Mouse (Mus musculus) liver, adult 2 months (tissue): ENCODE measurements around the gene Cntd1. TPM values are rescaled to one million over a fixed set of nuclear protein-coding genes. Genes with fewer than 3 reads are reported as not detected.
"Not testable (repeated sequence)": the region's sequence is repeated elsewhere in the genome, so short reads cannot be mapped to it uniquely, and the experiment has no call there.

Experiments used
- DNase-seq: peaks from one replicate; pipeline ENCODE4 v3.0.0-alpha.2; 2011; ENCODE audit warnings: low read depth, low spot score; ENCODE audit errors: extremely low read depth
- H3K27ac ChIP-seq: fragments of 200-500 bp; replicated peaks from 2 replicates; pipeline ENCODE4 v1.5.1; 2012; ENCODE audit warnings: low read depth, mild to moderate bottlenecking, control low read depth, inconsistent platforms, low read length; ENCODE audit not compliant: insufficient read depth
- H3K27me3 ChIP-seq: fragments of 200-500 bp; 2 replicates; pipeline ENCODE4 v1.6.1; 2012; ENCODE audit warnings: mild to moderate bottlenecking, moderate library complexity, low read length, inconsistent platforms; ENCODE audit not compliant: control insufficient read depth, insufficient read depth
- H3K36me3 ChIP-seq: fragments of 200-500 bp; 2 replicates; pipeline ENCODE4 v1.6.1; 2012; ENCODE audit warnings: low read length, inconsistent platforms; ENCODE audit not compliant: control insufficient read depth, insufficient read depth
- H3K4me1 ChIP-seq: fragments of 200-500 bp; 2 replicates; pipeline ENCODE4 v1.6.1; 2011; ENCODE audit warnings: low read length; ENCODE audit not compliant: control insufficient read depth, insufficient read depth
- H3K4me3 ChIP-seq: fragments of 200-500 bp; 2 replicates; pipeline ENCODE4 v1.5.1; 2011; ENCODE audit warnings: low read depth, mild to moderate bottlenecking, control low read depth, low read length, moderate library complexity; ENCODE audit not compliant: insufficient read depth
- H3K79me2 ChIP-seq: fragments of 200-500 bp; 2 replicates; pipeline ENCODE4 v1.6.1; 2012; ENCODE audit warnings: inconsistent platforms, mild to moderate bottlenecking, low read length, moderate library complexity; ENCODE audit not compliant: control insufficient read depth, insufficient read depth
- H3K9ac ChIP-seq: fragments of 200-500 bp; 2 replicates; pipeline ENCODE4 v1.6.1; 2012; ENCODE audit warnings: low read depth, mild to moderate bottlenecking, control low read depth, inconsistent platforms, low read length
- CTCF ChIP-seq: fragments of 200-500 bp; IDR thresholded peaks from 2 replicates; pipeline ENCODE4 v1.5.1; 2011; ENCODE audit warnings: low read depth, low read length, control low read depth
- POLR2A ChIP-seq: fragments of 200-500 bp; IDR thresholded peaks from 2 replicates; pipeline ENCODE4 v1.6.1; 2011; ENCODE audit warnings: low read length, control low read depth; ENCODE audit not compliant: insufficient read depth; ENCODE audit errors: extremely low read depth
- WGBS: fragments of 180-500 bp; shearing (Covaris S2); methylation state at CpG from one replicate; pipeline ENCODE4 v1.1.7; 2018; 5-methylcytosine and 5-hydroxymethylcytosine counted together
- polyA plus RNA-seq: library from polyadenylated mRNA; depleted of rRNA; stranded (reverse); fragments of >200 nt; gene quantifications from 2 replicates; pipeline ENCODE4 v1.2.3, GENCODE M21; 2012
- total RNA-seq: library from RNA; depleted of rRNA; stranded (reverse); fragments of >200 nt; gene quantifications from 2 replicates; pipeline ENCODE4 v1.2.3, GENCODE M21; 2014

Cntd1 gene
- total and polyA plus RNA-seq, 2 experiments, result not detected

DNA sequence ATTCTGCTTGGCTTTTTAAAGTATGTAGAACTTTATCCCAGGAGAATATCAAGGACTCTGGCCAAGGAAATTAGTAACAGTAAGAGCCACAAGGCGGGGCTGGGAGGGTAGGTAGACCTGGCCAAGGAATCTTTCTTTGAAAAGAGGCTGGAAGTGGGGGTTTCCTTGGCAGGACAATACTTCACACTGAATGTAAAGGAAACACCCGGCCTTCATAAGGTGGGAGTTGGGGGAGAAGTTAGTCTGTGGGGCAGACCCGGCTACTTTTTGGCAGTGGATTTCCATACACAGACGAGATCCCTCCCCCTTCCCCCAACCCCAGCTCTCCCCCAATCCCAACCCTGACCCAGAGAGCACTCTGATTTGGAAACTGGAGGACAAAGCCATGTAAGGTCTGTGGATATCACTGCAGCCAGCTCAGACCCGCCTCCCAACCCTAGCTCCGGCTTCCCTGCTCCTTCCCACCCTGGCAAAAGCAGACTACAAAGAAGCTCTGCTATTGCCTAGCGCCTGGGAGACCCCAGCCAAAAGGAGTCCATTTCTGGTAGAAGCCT, 51.6 kb downstream of the Cntd1 start, which contains the start of gene Aoc3:
Aoc3 (plus strand) TSS at position 235 of the 554 bp plus-strand sequence.
- TF ChIP-seq POLR2A, result no peak
- no peak for TF ChIP-seq CTCF
- WGBS, result 87% methylated on average over 7 of the region's 7 CpGs
- H3K4me1 ChIP-seq, result no peaks in the 10 kb centered on the region
- no peak for DNase-seq
- H3K9ac ChIP-seq, result no peak within 1 kb of the TSS
- H3K27me3 ChIP-seq, result no peaks in the 10 kb centered on the region
- H3K36me3 ChIP-seq, result no peaks in the 10 kb centered on the region; the same call in 1 of the 2 replicates
- H3K79me2 ChIP-seq, result no peaks in the 10 kb centered on the region
- no peak within 1 kb of the TSS for H3K4me3 ChIP-seq
- H3K27ac ChIP-seq, result no peak within 1 kb of the TSS

DNA sequence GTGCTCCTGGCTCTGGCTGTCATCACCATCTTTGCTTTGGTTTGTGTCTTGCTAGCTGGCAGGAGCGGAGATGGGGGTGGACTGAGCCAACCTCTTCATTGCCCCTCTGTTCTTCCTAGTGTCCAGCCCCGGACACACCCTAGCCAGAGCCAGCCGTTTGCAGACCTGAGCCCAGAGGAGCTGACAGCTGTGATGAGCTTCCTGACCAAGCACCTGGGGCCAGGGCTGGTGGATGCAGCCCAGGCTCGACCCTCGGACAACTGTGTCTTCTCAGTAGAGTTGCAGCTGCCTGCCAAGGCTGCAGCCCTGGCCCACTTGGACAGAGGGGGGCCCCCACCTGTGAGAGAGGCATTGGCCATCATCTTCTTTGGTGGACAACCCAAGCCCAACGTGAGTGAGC, 52.1 kb downstream of the Cntd1 start:
- not testable (repeated sequence) for H3K4me3 ChIP-seq, H3K36me3 ChIP-seq, H3K27ac ChIP-seq, H3K27me3 ChIP-seq, H3K79me2 ChIP-seq, H3K9ac ChIP-seq, DNase-seq, H3K4me1 ChIP-seq
- WGBS, result 89% methylated on average over 6 of the region's 6 CpGs

- Histone ChIP-seq H3K4me3 (no peak overlapping the region), H3K27ac (no peak overlapping the region), H3K79me2 (no peaks in the 10 kb centered on the region), H3K9ac (no peak overlapping the region), H3K27me3 (no peaks in the 10 kb centered on the region), H3K4me1 (no peaks in the 10 kb centered on the region), H3K36me3 (no peaks in the 10 kb centered on the region)
- DNase-seq, result no peak
- WGBS, result 87% methylated on average over 3 of the region's 3 CpGs
- TF ChIP-seq POLR2A, result no peak
- TF ChIP-seq CTCF, result no peak
Observed at GRCm38 (mm10) chr11:101332537-101332936, 53.7 kb downstream of the Cntd1 start.

DNA sequence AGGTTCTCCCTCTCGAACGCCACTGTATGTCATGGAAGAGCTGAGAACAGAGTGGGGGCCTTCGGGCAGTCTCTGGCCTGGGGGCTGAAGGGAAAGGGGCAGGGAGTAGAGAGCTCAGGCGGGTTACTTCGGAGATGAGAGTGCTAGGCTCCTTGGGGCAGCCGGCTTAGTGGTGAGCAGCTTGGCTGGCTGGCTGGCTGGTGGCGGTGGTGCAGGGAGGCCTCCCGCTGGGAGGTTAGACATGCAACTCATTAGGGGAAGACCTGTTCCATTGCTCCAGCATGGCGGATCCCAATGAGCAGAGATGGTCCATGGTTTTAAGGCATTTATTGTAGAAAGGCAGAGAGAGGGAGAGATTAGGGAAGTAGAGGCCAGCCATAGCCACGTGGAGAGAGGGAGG, 55.2 kb downstream of the Cntd1 start:
- Histone ChIP-seq H3K27me3 (no peaks in the 10 kb centered on the region), H3K36me3 (no peaks in the 10 kb centered on the region), H3K27ac (no peak overlapping the region), H3K4me1 (peaks cover 1% of the 10 kb centered on the region; the same call in 1 of the 2 replicates), H3K9ac (no peak overlapping the region), H3K79me2 (no peaks in the 10 kb centered on the region), H3K4me3 (no peak overlapping the region)
- TF ChIP-seq POLR2A, result no peak
- no peak for TF ChIP-seq CTCF
- no peak for DNase-seq
- WGBS, result 88% methylated on average over 10 of the region's 10 CpGs

GRCm38 (mm10) chr11:101334516-101334915, 55.7 kb downstream of the Cntd1 start:
- WGBS, result 72% methylated on average over 6 of the region's 6 CpGs
- H3K27ac ChIP-seq, result no peak overlapping the region
- H3K36me3 ChIP-seq, result no peaks in the 10 kb centered on the region
- TF ChIP-seq CTCF, result no peak
- TF ChIP-seq POLR2A, result no peak
- H3K9ac ChIP-seq, result no peak overlapping the region
- H3K79me2 ChIP-seq, result no peaks in the 10 kb centered on the region
- peaks cover 1% of the 10 kb centered on the region; the same call in 1 of the 2 replicates for H3K4me1 ChIP-seq
- no peaks in the 10 kb centered on the region for H3K27me3 ChIP-seq
- DNase-seq, result no peak
- H3K4me3 ChIP-seq, result no peak overlapping the region

GRCm38 (mm10) chr11:101335685-101336084, 56.9 kb downstream of the Cntd1 start:
- Histone ChIP-seq H3K27me3 (no peaks in the 10 kb centered on the region), H3K4me3 (no peak overlapping the region), H3K79me2 (no peaks in the 10 kb centered on the region), H3K27ac (no peak overlapping the region), H3K36me3 (no peaks in the 10 kb centered on the region), H3K4me1 (peaks cover 1% of the 10 kb centered on the region; the same call in 1 of the 2 replicates), H3K9ac (no peak overlapping the region)
- TF ChIP-seq POLR2A, result no peak
- peak; percentile 72 for TF ChIP-seq CTCF
- 77% methylated on average over 9 of the region's 9 CpGs for WGBS
- no peak for DNase-seq
